Mouse (Mus musculus): ENCODE data around the gene 1700028J19Rik. TPM values are rescaled to one million over a fixed set of nuclear protein-coding genes. Genes with fewer than 3 reads are reported as not detected.
"Not testable (repeated sequence)": the region's sequence is repeated elsewhere in the genome, so short reads cannot be mapped to it uniquely, and the experiment has no call there.

The 1700028J19Rik gene
- total RNA-seq, 2 experiments from 2014 or later, result not detected

- not testable (repeated sequence) for ATAC-seq (replicated peaks; ENCODE audit: low FRiP score, low TSS enrichment, poor library complexity, severe bottlenecking)
Observed at GRCm38 (mm10) chr7:44186516-44186915, 60.0 kb downstream of the 1700028J19Rik start.

Other genes starting within 250 kb of the 1700028J19Rik start
- not detected in 2 replicates for gene Klk1b26, start 234.5 kb downstream of the 1700028J19Rik start, total RNA-seq (2014; fragmentation: Nextera tagmentation)
- gene Klk1b26, start 234.5 kb downstream of the 1700028J19Rik start, total RNA-seq (2017), result not detected in 2 replicates
- not detected in 2 replicates for gene Klk1b27, start 194.4 kb downstream of the 1700028J19Rik start, total RNA-seq (2014; fragmentation: Nextera tagmentation)
- not detected in 2 replicates for gene Klk1b27, start 194.4 kb downstream of the 1700028J19Rik start, total RNA-seq (2017)
- gene Klk1b21, start 144.4 kb downstream of the 1700028J19Rik start, total RNA-seq (2014; fragmentation: Nextera tagmentation), result not detected in 2 replicates
- gene Klk1b21, start 144.4 kb downstream of the 1700028J19Rik start, total RNA-seq (2017), result not detected in 2 replicates
- gene Klk1b22, start 134.0 kb downstream of the 1700028J19Rik start, total RNA-seq (2014; fragmentation: Nextera tagmentation), result not detected in 2 replicates
- not detected in 2 replicates for gene Klk1b22, start 134.0 kb downstream of the 1700028J19Rik start, total RNA-seq (2017)
- gene Klk1b16, start 109.9 kb downstream of the 1700028J19Rik start, total RNA-seq (2014; fragmentation: Nextera tagmentation), result not detected in 2 replicates
- not detected in 2 replicates for gene Klk1b16, start 109.9 kb downstream of the 1700028J19Rik start, total RNA-seq (2017)
- gene Klk1b24, start 58.5 kb downstream of the 1700028J19Rik start, total RNA-seq (2014; fragmentation: Nextera tagmentation), result not detected in 2 replicates
- not detected in 2 replicates for gene Klk1b24, start 58.5 kb downstream of the 1700028J19Rik start, total RNA-seq (2017)
- gene Klk1b3, start 48.5 kb downstream of the 1700028J19Rik start, total RNA-seq (2014; fragmentation: Nextera tagmentation), result not detected in 2 replicates
- gene Klk1b3, start 48.5 kb downstream of the 1700028J19Rik start, total RNA-seq (2017), result not detected in 2 replicates
- gene Klk1b4, start 39.3 kb downstream of the 1700028J19Rik start, total RNA-seq (2014; fragmentation: Nextera tagmentation), result not detected in 2 replicates
- gene Klk1b4, start 39.3 kb downstream of the 1700028J19Rik start, total RNA-seq (2017), result not detected in 2 replicates
- gene Klk1b5, start 30.8 kb downstream of the 1700028J19Rik start, total RNA-seq (2014; fragmentation: Nextera tagmentation), result not detected in 2 replicates
- gene Klk1b5, start 30.8 kb downstream of the 1700028J19Rik start, total RNA-seq (2017), result not detected in 2 replicates
- not detected in 2 replicates for gene Klk1, start 21.3 kb downstream of the 1700028J19Rik start, total RNA-seq (2014; fragmentation: Nextera tagmentation)
- not detected in 2 replicates for gene Klk1, start 21.3 kb downstream of the 1700028J19Rik start, total RNA-seq (2017)
- gene Gm36864, start 10.5 kb downstream of the 1700028J19Rik start, total RNA-seq (2014; fragmentation: Nextera tagmentation), result not detected in 2 replicates
- gene Gm36864, start 10.5 kb downstream of the 1700028J19Rik start, total RNA-seq (2017), result not detected in 2 replicates
- 93.5 and 176 TPM in 2 replicates for gene 2410002F23Rik, start within 50 bp of the 1700028J19Rik start, total RNA-seq (2014; fragmentation: Nextera tagmentation)
- 77.1 and 113 TPM in 2 replicates for gene 2410002F23Rik, start within 50 bp of the 1700028J19Rik start, total RNA-seq (2017)
- gene Acp4, start 10.7 kb upstream of the 1700028J19Rik start, total RNA-seq (2014; fragmentation: Nextera tagmentation), result not detected in 2 replicates
- gene Acp4, start 10.7 kb upstream of the 1700028J19Rik start, total RNA-seq (2017), result not detected in 2 replicates
- not detected in 2 replicates for gene Gm15517, start 14.8 kb upstream of the 1700028J19Rik start, total RNA-seq (2014; fragmentation: Nextera tagmentation)
- gene Gm15517, start 14.8 kb upstream of the 1700028J19Rik start, total RNA-seq (2017), result not detected in 2 replicates
- gene Clec11a, start 60.2 kb upstream of the 1700028J19Rik start, total RNA-seq (2014; fragmentation: Nextera tagmentation), result 0.74 and 0.77 TPM in 2 replicates
- 1.7 and 4.3 TPM in 2 replicates for gene Clec11a, start 60.2 kb upstream of the 1700028J19Rik start, total RNA-seq (2017)
- gene Shank1, start 63.6 kb upstream of the 1700028J19Rik start, total RNA-seq (2014; fragmentation: Nextera tagmentation), result 0.22 and 1.3 TPM in 2 replicates
- gene Shank1, start 63.6 kb upstream of the 1700028J19Rik start, total RNA-seq (2017), result 0.27 TPM in 1 of 2 replicates, not detected in the other
- gene Syt3, start 137.4 kb upstream of the 1700028J19Rik start, total RNA-seq (2014; fragmentation: Nextera tagmentation), result not detected in 2 replicates
- 0.61 TPM in 1 of 2 replicates, not detected in the other for gene Syt3, start 137.4 kb upstream of the 1700028J19Rik start, total RNA-seq (2017)
- not detected in 2 replicates for gene 1700008O03Rik, start 139.1 kb upstream of the 1700028J19Rik start, total RNA-seq (2014; fragmentation: Nextera tagmentation)
- gene 1700008O03Rik, start 139.1 kb upstream of the 1700028J19Rik start, total RNA-seq (2017), result 0.65 TPM in 1 of 2 replicates, not detected in the other
- gene Lrrc4b, start 182.3 kb upstream of the 1700028J19Rik start, total RNA-seq (2014; fragmentation: Nextera tagmentation), result not detected in 2 replicates
- gene Lrrc4b, start 182.3 kb upstream of the 1700028J19Rik start, total RNA-seq (2017), result not detected in 2 replicates
- gene Aspdh, start 218.7 kb upstream of the 1700028J19Rik start, total RNA-seq (2014; fragmentation: Nextera tagmentation), result not detected in 2 replicates
- not detected in 2 replicates for gene Aspdh, start 218.7 kb upstream of the 1700028J19Rik start, total RNA-seq (2017)
- 73.4 and 96.5 TPM in 2 replicates for gene Josd2, start 221.3 kb upstream of the 1700028J19Rik start, total RNA-seq (2014; fragmentation: Nextera tagmentation)
- 25.0 and 30.6 TPM in 2 replicates for gene Josd2, start 221.3 kb upstream of the 1700028J19Rik start, total RNA-seq (2017)
- gene Emc10, start 249.8 kb upstream of the 1700028J19Rik start, total RNA-seq (2014; fragmentation: Nextera tagmentation), result 62.8 and 83.9 TPM in 2 replicates
- gene Emc10, start 249.8 kb upstream of the 1700028J19Rik start, total RNA-seq (2017), result 30.1 and 31.1 TPM in 2 replicates
- not detected in 2 replicates for gene Fam71e1, start 249.9 kb upstream of the 1700028J19Rik start, total RNA-seq (2014; fragmentation: Nextera tagmentation)
- 0.75 TPM in 1 of 2 replicates, not detected in the other for gene Fam71e1, start 249.9 kb upstream of the 1700028J19Rik start, total RNA-seq (2017)

Measured in megakaryocyte-erythroid progenitor cell, adult 5-6 weeks (primary cell).